Mouse (Mus musculus) activated CD4-positive, CD25-positive, alpha-beta regulatory T cell (primary cell): ENCODE measurements around the gene Gpsm1. TPM values are rescaled to one million over a fixed set of nuclear protein-coding genes. Genes with fewer than 3 reads are reported as not detected.

ENCODE experiments used
- polyA plus RNA-seq, 2 experiments: library from polyadenylated mRNA; unstranded; fragments of 100-300 nt; shearing (Covaris generic); gene quantifications; one replicate each; pipeline ENCODE4 v1.2.1; 2017

Gpsm1 gene
- polyA plus RNA-seq = 1 to 10 TPM; 7.7 to 8.0 TPM

GRCm38 (mm10) chr2:26315072-26315924 lies at the start of gene Gpsm1:
Gpsm1 (plus strand) TSS chr2:26315515.

GRCm38 (mm10) chr2:26294457-26294856 lies 20.9 kb upstream of the Gpsm1 start, which contains the start of gene Ccdc187:
Ccdc187 (minus strand) TSS chr2:26294557.

GRCm38 (mm10) chr2:26351358-26352290 lies 36.3 kb downstream of the Gpsm1 start, which contains the start of gene Dnlz:
Dnlz (minus strand) TSS chr2:26352110.

GRCm38 (mm10) chr2:26360772-26361171 lies 45.5 kb downstream of the Gpsm1 start, which contains the start of gene Card9:
Card9 (minus strand) TSS chr2:26360918.

GRCm38 (mm10) chr2:26380131-26380771 lies 64.9 kb downstream of the Gpsm1 start, which contains the start of gene Snapc4:
Snapc4 (minus strand) TSS chr2:26380653.

GRCm38 (mm10) chr2:26389154-26389690 lies 73.9 kb downstream of the Gpsm1 start, which contains the start of the genes Entr1 and Pmpca:
Entr1 (minus strand) TSS chr2:26389316.
Pmpca (plus strand) TSS chr2:26389339.

Other genes starting within 250 kb of the Gpsm1 start
- 1 to 10 TPM; 1.1 to 3.2 TPM for gene Nacc2, start 192.3 kb upstream of the Gpsm1 start, polyA plus RNA-seq
- not detected for gene Lhx3, start 107.2 kb upstream of the Gpsm1 start, polyA plus RNA-seq
- 1 to 10 TPM; 5.3 to 5.9 TPM for gene Qsox2, start 78.0 kb upstream of the Gpsm1 start, polyA plus RNA-seq
- under 1 TPM in 1 of 2 experiments, not detected in 1; 0.10 TPM for gene Ccdc187, start 21.0 kb upstream of the Gpsm1 start, polyA plus RNA-seq
- gene Dnlz, start 36.6 kb downstream of the Gpsm1 start, polyA plus RNA-seq = 10 to 100 TPM; 16.2 to 19.0 TPM
- 1 to 10 TPM; 2.2 to 5.9 TPM for gene Card9, start 45.4 kb downstream of the Gpsm1 start, polyA plus RNA-seq
- 10 to 100 TPM; 33.2 to 37.9 TPM for gene Snapc4, start 65.1 kb downstream of the Gpsm1 start, polyA plus RNA-seq
- gene Entr1, start 73.8 kb downstream of the Gpsm1 start, polyA plus RNA-seq = 100 to 1,000 TPM; 141 to 145 TPM
- gene Pmpca, start 73.8 kb downstream of the Gpsm1 start, polyA plus RNA-seq = 10 to 100 TPM; 77.5 to 86.2 TPM
- gene Inpp5e, start 93.7 kb downstream of the Gpsm1 start, polyA plus RNA-seq = 10 to 100 TPM; 26.4 to 29.8 TPM
- gene Sec16a, start 129.7 kb downstream of the Gpsm1 start, polyA plus RNA-seq = 10 to 100 TPM; 21.7 to 46.1 TPM
- 10 to 100 TPM; 27.3 to 44.7 TPM for gene Notch1, start 201.1 kb downstream of the Gpsm1 start, polyA plus RNA-seq